Mouse (Mus musculus) naive thymus-derived CD4-positive, alpha-beta T cell, adult 2 months (primary cell): ENCODE measurements around the gene Nol10.
"Not testable (repeated sequence)": the region's sequence is repeated elsewhere in the genome, so short reads cannot be mapped to it uniquely, and the experiment has no call there.

Source experiments
- DNase-seq: peaks from one replicate; pipeline ENCODE4 v3.0.0-alpha.2; 2011; ENCODE audit warnings: low read depth

Gene Nol10

GRCm38 (mm10) chr12:17459223-17459622 lies 111.0 kb downstream of the Nol10 start:
- DNase-seq: not testable (repeated sequence)

- DNase-seq: no peak
Observed at GRCm38 (mm10) chr12:17463706-17464105, 115.4 kb downstream of the Nol10 start.

- DNase-seq: not testable (repeated sequence)
Observed at GRCm38 (mm10) chr12:17464550-17464949, 116.3 kb downstream of the Nol10 start.

GRCm38 (mm10) chr12:17466791-17467190 lies 118.5 kb downstream of the Nol10 start:
- no peak for DNase-seq

GRCm38 (mm10) chr12:17468359-17468758 lies 120.1 kb downstream of the Nol10 start:
- DNase-seq: no peak

GRCm38 (mm10) chr12:17469869-17470268 lies 121.6 kb downstream of the Nol10 start:
- no peak for DNase-seq

GRCm38 (mm10) chr12:17470528-17470927 lies 122.3 kb downstream of the Nol10 start:
- DNase-seq: not testable (repeated sequence)

GRCm38 (mm10) chr12:17471405-17471804 lies 123.1 kb downstream of the Nol10 start:
- DNase-seq: peak; percentile 80

- DNase-seq: no peak
Observed at GRCm38 (mm10) chr12:17473128-17473527, 124.9 kb downstream of the Nol10 start.

GRCm38 (mm10) chr12:17473862-17474261 lies 125.6 kb downstream of the Nol10 start:
- no peak for DNase-seq

GRCm38 (mm10) chr12:17474681-17475080 lies 126.4 kb downstream of the Nol10 start:
- DNase-seq: no peak

- no peak for DNase-seq
Observed at GRCm38 (mm10) chr12:17475146-17475545, 126.9 kb downstream of the Nol10 start.

GRCm38 (mm10) chr12:17478196-17478595 lies 129.9 kb downstream of the Nol10 start:
- DNase-seq: no peak

GRCm38 (mm10) chr12:17478856-17479255 lies 130.6 kb downstream of the Nol10 start:
- no peak for DNase-seq
